Mouse (Mus musculus): Measurements from ENCODE around the gene Slc25a22. TPM values are rescaled to one million over a fixed set of nuclear protein-coding genes. Genes with fewer than 3 reads are reported as not detected.
A peak's percentile ranks its signal among the peaks of the same experiment; 100 is the strongest.

Gene Slc25a22
- polyA plus RNA-seq, 1 experiment from 2014 or later = 30.9 TPM

DNA sequence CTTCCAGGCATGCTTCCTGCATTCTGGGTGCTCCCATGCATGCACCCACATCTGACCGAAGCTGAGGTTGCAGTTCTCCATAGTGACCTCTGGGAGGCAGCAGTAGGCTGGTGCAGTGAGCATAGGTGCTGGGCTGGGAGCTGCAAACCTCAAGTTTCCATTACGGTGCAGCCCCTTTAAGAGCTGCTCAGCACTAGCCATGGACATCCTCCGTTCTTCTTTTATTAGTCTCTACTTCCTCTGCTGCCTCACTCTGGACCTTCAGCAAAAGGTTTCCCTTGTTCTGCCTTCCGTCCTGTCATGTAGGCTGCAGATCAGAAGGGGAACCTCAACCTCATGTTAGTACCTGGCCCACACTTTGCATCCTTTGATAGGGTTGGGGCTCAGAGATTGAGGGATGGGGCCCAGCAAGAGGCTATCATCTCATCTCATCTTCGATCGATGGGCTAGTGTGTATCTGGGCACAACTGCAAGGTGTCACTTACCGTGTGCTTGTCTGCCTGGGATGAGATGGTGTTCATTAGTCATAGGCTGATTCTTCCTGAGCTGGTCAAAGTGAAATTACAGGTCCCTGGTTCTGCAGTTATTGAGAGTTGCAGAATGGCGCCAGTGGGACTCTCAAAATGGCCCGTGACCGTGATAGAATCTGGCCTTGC, 43.3 kb upstream of the Slc25a22 start:
- peaks cover 53% of the 10 kb centered on the region for H3K4me1 ChIP-seq
- H3K36me3 ChIP-seq = no peaks in the 10 kb centered on the region
- no peak overlapping the region for H3K9ac ChIP-seq
- ATAC-seq (ENCODE audit: insufficient number of reproducible peaks, low FRiP score, low TSS enrichment, low read depth) = peak; percentile 12; the same call in 1 of the 2 replicates
- peak overlapping the region; percentile 48 for H3K4me3 ChIP-seq (replicated peaks)
- H3K27me3 ChIP-seq = peaks cover 25% of the 10 kb centered on the region
- H3K4me2 ChIP-seq (replicated peaks) = peak overlapping the region; percentile 91
- H3K27ac ChIP-seq (replicated peaks) = no peak overlapping the region
- no peaks in the 10 kb centered on the region for H3K9me3 ChIP-seq (replicated peaks)
- 9% methylated on average over 10 of the region's 10 CpGs for WGBS

DNA sequence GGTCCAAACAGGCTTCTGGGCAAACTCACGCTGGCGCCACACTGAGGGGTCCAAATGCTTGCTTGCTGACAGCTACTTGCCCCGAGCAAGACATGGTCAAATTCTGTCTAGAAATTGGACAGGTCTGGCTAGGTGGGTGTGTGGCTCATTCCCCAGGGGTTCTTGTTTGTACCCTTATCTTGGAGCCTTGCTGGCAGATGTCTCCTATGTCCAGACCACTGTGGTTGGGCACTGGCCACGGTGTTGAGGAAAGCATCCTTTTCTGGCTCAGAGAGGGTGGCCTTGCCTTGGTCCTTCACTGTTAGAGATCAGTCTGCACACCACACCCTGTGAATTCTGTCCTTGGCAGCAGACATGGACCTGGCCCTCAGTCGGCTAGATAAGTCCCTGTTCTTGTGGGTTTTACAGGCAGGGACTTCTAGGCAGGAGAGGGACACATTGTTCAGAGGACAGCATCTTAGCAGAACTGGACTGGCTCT, 40.6 kb upstream of the Slc25a22 start:
- 68% methylated on average over 5 of the region's 5 CpGs for WGBS
- H3K4me3 ChIP-seq (replicated peaks) = no peak overlapping the region

DNA sequence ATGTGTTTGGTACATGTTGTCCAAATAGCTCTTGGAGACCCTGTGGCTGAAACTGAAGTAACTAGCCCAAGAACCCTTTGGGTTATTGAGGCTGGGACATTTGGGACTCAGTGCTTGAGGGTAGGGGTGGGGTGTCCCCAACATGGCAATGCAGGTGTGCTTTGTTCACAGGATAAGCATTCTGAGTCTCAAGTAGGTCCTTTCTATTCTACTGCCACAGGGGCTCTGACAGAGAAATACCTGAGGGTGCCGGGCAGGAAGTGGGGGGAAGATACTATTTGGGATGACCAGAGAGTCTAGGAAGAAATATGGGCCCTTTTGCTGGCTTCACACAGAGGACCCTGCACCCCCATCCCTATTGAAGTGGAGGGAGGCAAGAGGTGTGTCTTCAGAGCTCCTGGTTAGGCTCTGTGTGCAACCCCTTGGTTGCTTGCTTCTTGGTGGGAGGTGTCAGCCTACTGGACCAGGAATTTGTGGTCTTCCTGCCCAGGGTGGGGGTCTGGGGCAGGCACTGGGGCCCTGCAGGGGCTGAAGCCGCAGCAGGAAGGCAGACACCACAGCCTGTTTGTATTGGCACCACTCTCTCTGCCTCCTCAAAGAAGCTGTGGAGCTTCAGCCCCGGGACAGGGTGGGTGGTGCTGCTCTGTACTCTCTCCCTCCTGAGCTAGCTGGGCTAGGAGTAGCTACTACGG, 40.0 kb upstream of the Slc25a22 start:
- peak overlapping the region; percentile 92 for H3K27ac ChIP-seq (replicated peaks)
- no peak overlapping the region for H3K9ac ChIP-seq
- whole genome bisulfite sequencing = 44% methylated on average over 4 of the region's 4 CpGs
- H3K4me1 ChIP-seq = peaks cover 66% of the 10 kb centered on the region
- peaks cover 20% of the 10 kb centered on the region for H3K27me3 ChIP-seq
- H3K4me3 ChIP-seq (replicated peaks) = no peak overlapping the region
- peak overlapping the region; percentile 90 for H3K4me2 ChIP-seq (replicated peaks)
- no peak; the same call in 1 of the 2 replicates for ATAC-seq (ENCODE audit: insufficient number of reproducible peaks, low FRiP score, low TSS enrichment, low read depth)
- H3K9me3 ChIP-seq (replicated peaks) = no peaks in the 10 kb centered on the region
- peaks cover 2% of the 10 kb centered on the region; the same call in 1 of the 2 replicates for H3K36me3 ChIP-seq

More for the DNA sequence above, 40.6 kb upstream of the Slc25a22 start:
- no peaks in the 10 kb centered on the region for H3K36me3 ChIP-seq
- peak overlapping the region; percentile 92 for H3K27ac ChIP-seq (replicated peaks)
- no peaks in the 10 kb centered on the region for H3K9me3 ChIP-seq (replicated peaks)
- no peak for ATAC-seq (ENCODE audit: insufficient number of reproducible peaks, low FRiP score, low TSS enrichment, low read depth)
- H3K4me1 ChIP-seq = peaks cover 71% of the 10 kb centered on the region
- H3K27me3 ChIP-seq = peaks cover 24% of the 10 kb centered on the region
- H3K9ac ChIP-seq = no peak overlapping the region
- H3K4me2 ChIP-seq (replicated peaks) = peak overlapping the region; percentile 90; the same call in 1 of the 2 replicates

DNA sequence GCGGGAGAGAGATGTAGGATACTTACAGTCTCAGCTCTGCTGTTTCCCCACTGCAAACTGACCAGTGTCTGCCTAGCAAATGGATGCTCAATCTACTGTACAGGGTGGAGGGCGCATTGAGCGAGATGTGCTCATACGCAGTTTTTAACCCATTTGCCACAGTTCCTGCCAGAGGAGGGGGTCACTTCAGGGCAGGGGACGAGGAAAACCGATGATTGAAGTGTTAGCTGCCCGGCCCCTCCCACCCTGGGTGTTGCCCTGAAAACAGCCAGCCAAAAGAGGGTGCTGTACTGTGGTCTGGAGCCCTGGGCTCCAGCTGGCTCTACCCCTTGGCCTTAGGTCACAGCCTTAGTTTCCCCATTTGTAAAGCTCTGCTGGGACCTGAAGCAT, 39.3 kb upstream of the Slc25a22 start:
- no peak for ATAC-seq (ENCODE audit: insufficient number of reproducible peaks, low FRiP score, low TSS enrichment, low read depth)

DNA sequence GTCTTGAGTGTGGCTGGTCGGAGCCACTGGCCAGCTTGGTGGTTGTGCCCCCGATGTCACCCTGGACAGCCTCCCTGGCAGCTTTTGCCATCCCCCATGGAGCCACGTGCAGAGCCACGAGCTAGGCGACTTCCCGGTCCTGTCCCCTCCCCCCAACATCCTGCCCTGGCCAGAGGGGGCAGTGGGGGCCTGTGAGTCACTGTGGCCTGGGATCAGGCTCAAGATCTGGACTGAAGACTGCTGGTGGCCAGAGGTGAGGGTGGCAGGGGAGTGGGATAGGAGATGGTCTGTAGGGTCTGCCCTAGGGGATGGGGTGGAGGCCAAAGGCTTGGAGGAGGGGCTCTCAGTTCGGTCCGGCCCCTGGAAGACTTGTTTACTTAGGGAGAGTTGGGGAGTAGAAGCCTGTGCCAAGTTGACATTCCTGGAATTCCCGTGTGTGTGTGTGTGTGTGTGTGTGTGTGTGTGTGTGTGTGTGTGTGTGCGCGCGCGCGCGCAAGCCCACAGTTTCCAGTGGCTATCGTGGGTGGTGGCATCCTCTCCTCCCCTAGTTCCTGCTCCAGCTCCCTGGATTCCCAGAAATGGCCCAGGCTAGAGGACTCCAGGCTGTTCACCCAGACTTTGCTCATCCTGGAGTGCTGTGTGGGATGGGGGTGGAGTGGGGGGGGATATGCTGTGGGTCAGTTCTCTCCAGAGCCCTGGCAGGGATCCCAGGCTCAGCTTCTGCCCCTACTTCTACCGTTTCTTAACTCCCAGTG, 38.7 kb upstream of the Slc25a22 start:
- Histone ChIP-seq H3K27ac (replicated peaks) (peak overlapping the region; percentile 92), H3K4me2 (replicated peaks) (peak overlapping the region; percentile 90), H3K4me3 (replicated peaks) (peak overlapping the region; percentile 76), H3K4me1 (peaks cover 52% of the 10 kb centered on the region), H3K27me3 (peaks cover 6% of the 10 kb centered on the region; the same call in 1 of the 2 replicates), H3K9me3 (replicated peaks) (no peaks in the 10 kb centered on the region), H3K9ac (peak overlapping the region; percentile 71), H3K36me3 (peaks cover 13% of the 10 kb centered on the region)
- peak; percentile 67 for ATAC-seq (ENCODE audit: insufficient number of reproducible peaks, low FRiP score, low TSS enrichment, low read depth)
- WGBS = 1% methylated on average over 17 of the region's 17 CpGs

More for the DNA sequence above, 39.3 kb upstream of the Slc25a22 start:
- Histone ChIP-seq H3K9ac (no peak overlapping the region), H3K4me1 (peaks cover 58% of the 10 kb centered on the region), H3K36me3 (peaks cover 9% of the 10 kb centered on the region), H3K27me3 (peaks cover 12% of the 10 kb centered on the region), H3K4me3 (replicated peaks) (peak overlapping the region; percentile 76), H3K4me2 (replicated peaks) (peak overlapping the region; percentile 90), H3K9me3 (replicated peaks) (no peaks in the 10 kb centered on the region), H3K27ac (replicated peaks) (peak overlapping the region; percentile 92)
- WGBS = 6% methylated on average over 7 of the region's 7 CpGs

DNA sequence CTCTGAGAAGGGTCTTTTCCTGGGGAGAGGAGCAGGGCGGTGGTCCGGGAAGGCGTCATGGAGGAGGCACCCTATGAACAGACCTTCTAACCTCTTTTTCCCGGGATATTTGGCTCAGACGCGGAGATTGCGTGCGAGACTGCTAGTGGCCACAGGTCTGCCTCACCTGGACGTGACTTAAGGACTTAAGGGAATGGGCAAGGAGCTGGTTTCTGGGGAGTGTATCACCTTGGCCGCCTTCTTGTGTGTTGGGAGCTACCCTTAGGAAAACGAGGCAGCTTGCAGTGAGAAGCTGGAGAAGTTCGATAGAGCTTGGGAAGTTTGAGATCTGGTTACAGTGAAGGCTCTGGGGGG, 38.1 kb upstream of the Slc25a22 start:
- Histone ChIP-seq H3K27me3 (peaks cover under 1% of the 10 kb centered on the region; the same call in 1 of the 2 replicates), H3K4me2 (replicated peaks) (peak overlapping the region; percentile 90), H3K9ac (peak overlapping the region; percentile 71), H3K9me3 (replicated peaks) (no peaks in the 10 kb centered on the region), H3K27ac (replicated peaks) (peak overlapping the region; percentile 92), H3K36me3 (peaks cover 19% of the 10 kb centered on the region), H3K4me1 (peaks cover 46% of the 10 kb centered on the region), H3K4me3 (replicated peaks) (peak overlapping the region; percentile 76)
- no peak for ATAC-seq (ENCODE audit: insufficient number of reproducible peaks, low FRiP score, low TSS enrichment, low read depth)
- WGBS = under 1% methylated on average over 12 of the region's 12 CpGs

DNA sequence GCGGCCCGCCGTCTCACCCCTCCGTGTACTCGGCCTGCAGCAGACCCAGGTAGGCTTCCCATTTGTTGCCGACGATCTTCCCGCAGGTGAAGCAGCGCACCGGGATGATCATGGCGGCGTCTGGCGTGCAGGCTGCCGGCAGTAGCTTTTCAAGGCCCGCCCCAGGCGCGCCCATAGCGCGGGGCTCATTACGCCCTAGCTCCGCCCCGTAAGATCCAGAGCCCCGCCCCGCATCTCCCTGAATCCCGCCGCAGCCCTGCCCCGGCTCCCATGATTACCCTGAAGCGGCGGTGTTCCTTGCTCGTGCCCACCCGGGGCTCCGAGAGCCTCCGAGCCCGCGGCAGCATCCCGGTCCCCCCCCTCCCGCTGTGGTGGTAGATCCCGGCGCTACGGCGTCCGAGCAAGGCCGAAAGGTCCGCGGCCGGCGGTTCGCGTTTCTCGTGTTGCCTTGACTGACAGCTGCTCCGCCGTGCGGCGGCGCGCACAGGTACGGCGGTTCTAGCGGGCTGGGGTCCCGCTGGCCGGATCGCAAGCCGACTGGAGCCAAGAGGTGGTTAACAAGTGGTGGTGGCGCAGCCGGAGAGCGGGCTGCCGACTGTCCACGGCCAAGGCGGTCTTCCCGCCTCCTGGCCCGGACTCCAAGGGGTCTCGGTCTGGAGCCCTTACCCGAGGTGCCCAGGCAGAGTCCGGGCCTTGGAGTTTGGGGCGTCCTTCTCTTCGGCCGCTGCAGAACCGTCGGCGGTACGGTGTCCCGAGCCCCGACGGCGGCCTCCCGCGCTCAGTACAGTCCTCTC, 37.5 kb upstream of the Slc25a22 start, which contains the start of the genes Polr2l and Tspan4:
TSS of gene Polr2l (minus strand) at position 122 of the 794 bp plus-strand sequence.
TSS of gene Tspan4 (plus strand) at position 230 of the 794 bp plus-strand sequence.
- Histone ChIP-seq H3K27me3 (no peaks in the 10 kb centered on the region), H3K9ac (peak within 1 kb of the TSS; percentile 71), H3K36me3 (peaks cover 25% of the 10 kb centered on the region), H3K4me3 (replicated peaks) (peak within 1 kb of the TSS; percentile 76), H3K27ac (replicated peaks) (peak within 1 kb of the TSS; percentile 92), H3K4me2 (replicated peaks) (peak within 1 kb of the TSS; percentile 90), H3K4me1 (peaks cover 45% of the 10 kb centered on the region), H3K9me3 (replicated peaks) (no peaks in the 10 kb centered on the region)
- peak; percentile 61 for ATAC-seq (ENCODE audit: insufficient number of reproducible peaks, low FRiP score, low TSS enrichment, low read depth)
- WGBS = under 1% methylated on average over 82 of the region's 87 CpGs

DNA sequence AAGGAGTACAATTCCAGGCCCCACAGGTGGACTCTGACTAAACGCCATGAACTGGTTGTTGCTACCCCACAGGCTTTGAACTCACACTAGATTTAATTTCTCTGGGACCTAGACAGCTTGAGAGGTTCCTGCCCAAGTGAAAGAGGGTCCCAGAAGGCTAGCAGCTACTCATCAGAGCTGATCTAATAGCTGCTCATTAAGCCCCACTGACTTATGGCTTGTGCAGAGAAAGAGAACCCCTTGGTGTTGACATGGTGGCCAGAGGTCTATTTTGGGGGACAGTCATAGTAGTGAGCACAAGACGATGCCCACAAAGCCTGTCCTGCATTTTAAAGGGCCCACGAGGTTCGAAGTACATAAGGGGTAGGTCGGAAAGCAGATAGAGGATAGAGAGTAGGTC, 36.5 kb upstream of the Slc25a22 start:
- Histone ChIP-seq H3K4me2 (replicated peaks) (peak overlapping the region; percentile 90), H3K4me1 (peaks cover 56% of the 10 kb centered on the region), H3K9ac (peak overlapping the region; percentile 71), H3K27me3 (no peaks in the 10 kb centered on the region), H3K9me3 (replicated peaks) (no peaks in the 10 kb centered on the region), H3K27ac (replicated peaks) (no peak overlapping the region), H3K4me3 (replicated peaks) (peak overlapping the region; percentile 76), H3K36me3 (peaks cover 33% of the 10 kb centered on the region)
- WGBS = 6% methylated on average over 5 of the region's 5 CpGs
- no peak for ATAC-seq (ENCODE audit: insufficient number of reproducible peaks, low FRiP score, low TSS enrichment, low read depth)

DNA sequence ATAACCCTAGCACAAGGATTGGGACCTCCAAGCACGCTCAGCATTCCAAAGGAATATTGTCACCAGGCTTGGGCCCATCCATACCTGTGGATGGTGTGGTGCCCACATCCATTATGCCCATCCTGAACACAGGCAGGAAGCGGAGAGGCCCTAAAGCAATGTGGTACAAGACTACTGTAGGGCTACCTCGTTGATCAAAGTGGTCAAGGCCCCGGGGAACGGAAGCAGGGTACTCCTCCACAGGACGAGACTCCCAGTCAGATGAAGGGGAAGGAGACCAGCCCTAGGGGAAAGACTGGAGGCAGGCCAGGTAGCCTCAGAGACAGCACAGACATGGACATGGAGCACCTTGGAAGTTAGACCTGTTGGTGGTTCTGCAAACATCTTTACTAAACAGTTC, 35.1 kb upstream of the Slc25a22 start:
- 81% methylated on average over 6 of the region's 6 CpGs for WGBS
- H3K4me1 ChIP-seq = peaks cover 62% of the 10 kb centered on the region
- no peak for ATAC-seq (ENCODE audit: insufficient number of reproducible peaks, low FRiP score, low TSS enrichment, low read depth)

DNA sequence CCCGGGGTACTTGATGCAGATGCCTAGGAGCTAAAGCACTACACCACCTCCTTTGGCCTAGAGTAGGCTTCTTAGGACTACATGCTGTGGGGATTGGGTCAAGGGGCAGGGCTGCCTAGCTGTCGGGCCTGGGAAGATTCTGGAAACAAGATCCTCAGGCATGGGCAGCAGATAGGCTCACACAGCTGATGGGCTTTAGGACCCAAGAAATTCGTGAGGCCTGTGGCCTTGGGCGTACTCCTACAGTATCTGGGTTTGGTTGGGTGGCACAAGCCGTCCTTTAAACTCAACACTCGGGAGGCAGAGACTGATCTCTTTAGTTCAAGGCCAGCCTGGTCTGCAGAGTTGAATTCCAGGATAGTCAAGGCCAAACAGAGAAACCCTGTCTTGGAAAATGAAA, 34.5 kb upstream of the Slc25a22 start:
- Histone ChIP-seq H3K4me3 (replicated peaks) (no peak overlapping the region), H3K36me3 (peaks cover 33% of the 10 kb centered on the region), H3K9me3 (replicated peaks) (no peaks in the 10 kb centered on the region), H3K4me1 (peaks cover 61% of the 10 kb centered on the region), H3K27me3 (no peaks in the 10 kb centered on the region), H3K27ac (replicated peaks) (no peak overlapping the region), H3K4me2 (replicated peaks) (no peak overlapping the region), H3K9ac (no peak overlapping the region)
- 73% methylated on average over 6 of the region's 6 CpGs for WGBS
- no peak for ATAC-seq (ENCODE audit: insufficient number of reproducible peaks, low FRiP score, low TSS enrichment, low read depth)

More for the DNA sequence above, 35.1 kb upstream of the Slc25a22 start:
- no peak overlapping the region for H3K9ac ChIP-seq
- H3K9me3 ChIP-seq (replicated peaks) = no peaks in the 10 kb centered on the region
- H3K4me2 ChIP-seq (replicated peaks) = no peak overlapping the region
- no peaks in the 10 kb centered on the region for H3K27me3 ChIP-seq
- H3K4me3 ChIP-seq (replicated peaks) = no peak overlapping the region
- no peak overlapping the region for H3K27ac ChIP-seq (replicated peaks)
- peaks cover 33% of the 10 kb centered on the region for H3K36me3 ChIP-seq

Data from embryonic facial prominence, embryonic 15.5 days (tissue).